Mouse (Mus musculus) kidney, adult 2 months (tissue): ENCODE measurements around the gene Kxd1.

Experiments used
- CTCF ChIP-seq: fragments of 200-500 bp; conservative IDR thresholded peaks from 2 replicates; pipeline ENCODE4 v1.5.1; 2011; ENCODE audit warnings: low read depth, mild to moderate bottlenecking, control low read depth, low read length, moderate library complexity, mixed read lengths; ENCODE audit not compliant: insufficient read depth, insufficient read length
- POLR2A ChIP-seq: fragments of 200-500 bp; IDR thresholded peaks from one replicate; pipeline ENCODE4 v1.6.1; 2011; ENCODE audit warnings: low read depth, low read length, control low read depth

DNA sequence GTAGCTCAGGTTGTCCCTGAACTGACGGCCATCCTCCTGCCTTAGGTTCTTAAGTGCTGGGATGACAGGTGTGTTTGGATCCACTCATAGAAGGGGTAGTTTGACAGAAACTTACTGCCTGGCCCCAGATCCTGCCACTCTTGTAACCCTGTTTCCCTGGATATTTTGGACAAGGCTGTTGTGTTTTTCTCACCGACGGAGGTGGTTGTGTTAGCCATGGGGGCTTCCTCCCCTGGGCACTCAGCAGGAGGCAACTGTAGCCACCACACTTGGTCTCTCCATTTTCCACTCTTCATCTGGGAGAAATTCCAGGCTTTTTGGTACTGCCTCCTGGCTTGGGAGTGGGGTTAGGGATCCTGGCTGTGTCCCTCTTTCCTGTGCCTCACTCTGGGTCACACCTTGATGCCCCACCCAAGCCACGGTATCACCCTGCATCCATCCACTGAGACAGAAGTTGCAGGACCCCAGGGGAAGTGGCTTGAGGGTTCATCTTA is 12.3 kb upstream of the Kxd1 start:
- TF ChIP-seq POLR2A: no peak
- no peak for TF ChIP-seq CTCF
